Mouse (Mus musculus) spleen, postnatal 36 days (tissue): ENCODE measurements around the gene Tmem211.

Experiments used
- DNase-seq, 2 experiments: peaks; one replicate each; pipeline ENCODE4 v3.0.0; 2022; ENCODE audit warnings: low spot score in 2 of 2, mixed read lengths in 1 of 2

Gene Tmem211

GRCm38 (mm10) chr5:113226632-113227102, at the start of gene Tmem211:
Gene Tmem211 (plus strand): TSS chr5:113226909.
- DNase-seq = peak in 1 of 2 experiments; percentile 27

GRCm38 (mm10) chr5:113179451-113179842, 47.3 kb upstream of the Tmem211 start:
- no peak for DNase-seq

GRCm38 (mm10) chr5:113179843-113180682, 46.6 kb upstream of the Tmem211 start:
- DNase-seq = peak; percentile 40 to 57

- no peak for DNase-seq
These were observed 46.0 kb upstream of the Tmem211 start for GRCm38 (mm10) chr5:113180755-113181154.

GRCm38 (mm10) chr5:113181441-113181840, 45.3 kb upstream of the Tmem211 start:
- no peak for DNase-seq

- DNase-seq = no peak
These were observed 36.2 kb upstream of the Tmem211 start for GRCm38 (mm10) chr5:113190558-113190957.

- no peak for DNase-seq
These were observed 34.8 kb upstream of the Tmem211 start for GRCm38 (mm10) chr5:113191901-113192300.

GRCm38 (mm10) chr5:113193762-113194161, 32.9 kb upstream of the Tmem211 start:
- DNase-seq = no peak

- no peak for DNase-seq
These were observed 31.3 kb upstream of the Tmem211 start for GRCm38 (mm10) chr5:113195451-113195850.

GRCm38 (mm10) chr5:113195907-113196306, 30.8 kb upstream of the Tmem211 start:
- no peak for DNase-seq

- no peak for DNase-seq
These were observed 29.6 kb upstream of the Tmem211 start for GRCm38 (mm10) chr5:113196916-113197794.

GRCm38 (mm10) chr5:113199126-113199771, 27.5 kb upstream of the Tmem211 start:
- no peak for DNase-seq

GRCm38 (mm10) chr5:113199772-113200134, 27.0 kb upstream of the Tmem211 start:
- no peak for DNase-seq

GRCm38 (mm10) chr5:113204193-113204592, 22.5 kb upstream of the Tmem211 start:
- DNase-seq = no peak

GRCm38 (mm10) chr5:113206670-113207352, 19.9 kb upstream of the Tmem211 start:
- DNase-seq = no peak

GRCm38 (mm10) chr5:113208048-113208447, 18.7 kb upstream of the Tmem211 start:
- no peak for DNase-seq

- peak in 1 of 2 experiments; percentile 14 for DNase-seq
These were observed 17.9 kb upstream of the Tmem211 start for GRCm38 (mm10) chr5:113208622-113209400.

GRCm38 (mm10) chr5:113209401-113209750, 17.3 kb upstream of the Tmem211 start:
- DNase-seq = no peak

GRCm38 (mm10) chr5:113209898-113210297, 16.8 kb upstream of the Tmem211 start:
- DNase-seq = no peak

GRCm38 (mm10) chr5:113210314-113210713, 16.4 kb upstream of the Tmem211 start:
- DNase-seq = no peak
